13 mouse cellular contexts compared by ENCODE assay signal in the genomic region with DNA sequence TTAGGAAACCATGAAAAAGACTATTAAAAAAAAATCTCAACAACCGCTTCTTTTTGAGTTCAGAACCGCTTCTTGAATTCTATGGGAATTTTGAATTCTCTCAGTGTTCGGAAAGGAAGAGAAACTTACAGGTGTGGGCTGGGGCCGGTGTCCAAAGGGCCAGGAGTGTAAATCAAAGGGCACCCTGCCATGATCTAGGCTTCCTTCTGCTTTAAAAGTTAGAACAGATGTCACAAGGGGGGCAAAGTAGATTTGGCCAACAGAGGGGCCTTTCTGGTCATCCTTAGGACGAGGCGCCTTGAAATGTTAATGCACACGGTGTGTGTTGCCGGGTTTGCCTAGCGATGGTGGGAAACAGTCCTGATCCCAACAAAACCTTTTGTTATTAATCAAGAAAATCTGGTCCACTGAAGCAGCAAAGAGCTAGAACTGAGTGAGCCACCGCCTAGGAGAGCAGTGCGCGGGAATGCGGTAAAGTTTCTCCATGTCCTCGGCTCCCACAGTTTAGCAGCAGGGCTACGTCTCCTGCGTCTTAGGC. TPM values are rescaled to one million over a fixed set of nuclear protein-coding genes. Genes with fewer than 3 reads are reported as not detected.
DNase-seq lines count a peak whose midpoint lies in the region; ATAC-seq and TF ChIP-seq lines count a peak whose summit lies in the region.
"Had no signal": no experiment of that assay in that cellular context is flagged by ENCODE, and none has a peak within 500 bp of the region (broad histone marks: within the 10 kb centered on the region; RNA-seq: fewer than 3 reads in every experiment).

No protein-coding gene starts in this region.

- peak overlapping the region; percentile 11; the same call in 1 of the 2 replicates for H3K4me3 ChIP-seq in E14TG2a.4 (replicated peaks; ENCODE audit: low read length)
- no peak overlapping the region for H3K4me3 ChIP-seq in midbrain, embryonic 13.5 days (replicated peaks)
- no peak overlapping the region for H3K4me3 ChIP-seq in left cerebral cortex, adult 2 months
- H3K4me3 ChIP-seq: erythroblast, embryonic 14.5 days; liver, embryonic 13.5 days had no signal

- no peak overlapping the region for H3K9ac ChIP-seq in midbrain, embryonic 13.5 days (replicated peaks)
- H3K9ac ChIP-seq: liver, embryonic 13.5 days had no signal

- H3K4me1 ChIP-seq in E14TG2a.4 (replicated peaks; ENCODE audit: low read depth, low read length), result peaks cover 65% of the 10 kb centered on the region
- peaks cover 51% of the 10 kb centered on the region for H3K4me1 ChIP-seq in midbrain, embryonic 13.5 days (replicated peaks)

- no peaks in the 10 kb centered on the region for H3K36me3 ChIP-seq in E14TG2a.4 (ENCODE audit: insufficient read depth, low read length)
- H3K36me3 ChIP-seq in midbrain, embryonic 13.5 days, result no peaks in the 10 kb centered on the region
- H3K36me3 ChIP-seq: liver, embryonic 13.5 days had no signal

- intact Hi-C loops in left cerebral cortex, adult 2 months (cut with DNase I), result no loop called here

- H3K27ac ChIP-seq in midbrain, embryonic 13.5 days, result peak overlapping the region; percentile 80
- no peak overlapping the region for H3K27ac ChIP-seq in left cerebral cortex, adult 2 months
- H3K27ac ChIP-seq: kidney, postnatal 0 days; liver, embryonic 13.5 days had no signal

- 8% methylated on average over 16 of the region's 16 CpGs for WGBS in midbrain, embryonic 13.5 days

- peak; percentile 41; the same call in 1 of the 2 replicates for ATAC-seq in midbrain, embryonic 13.5 days

- 0 out of 2 replicates have a peak, but pooled peaks cover 4% of the 10 kb centered on the region for H3K9me3 ChIP-seq in E14TG2a.4 (ENCODE audit: low read length)
- no peaks in the 10 kb centered on the region for H3K9me3 ChIP-seq in midbrain, embryonic 13.5 days
- H3K9me3 ChIP-seq: liver, embryonic 13.5 days had no signal

- H3K27me3 ChIP-seq in E14TG2a.4 (ENCODE audit: insufficient read depth, low read length), result peaks cover 21% of the 10 kb centered on the region
- no peaks in the 10 kb centered on the region for H3K27me3 ChIP-seq in midbrain, embryonic 13.5 days
- H3K27me3 ChIP-seq: liver, embryonic 13.5 days had no signal

- peak; percentile 56 for DNase-seq in embryo, embryonic 10.5 days (ENCODE audit: low spot score)
- DNase-seq in forelimb bud, embryonic 11.5 days (ENCODE audit: low read depth, low spot score), result peak; percentile 28
- DNase-seq in cerebellum, postnatal 10 days, result no peak
- no peak for DNase-seq in gastrocnemius, postnatal 25 days
- DNase-seq in left cerebral cortex, adult 2 months (ENCODE audit: extremely low spot score in 1 of 2, low spot score in 2 of 2), result no peak
- DNase-seq: cerebellum, adult 9-10 months; heart, postnatal 4 days; liver, embryonic 13.5 days; thymus, adult 18-20 months had no signal

- H3K4me2 ChIP-seq in midbrain, embryonic 13.5 days (replicated peaks), result peak overlapping the region; percentile 28; the same call in 1 of the 2 replicates
- H3K4me2 ChIP-seq: liver, embryonic 13.5 days had no signal

- TF ChIP-seq CTCF in E14TG2a.4 (conservative IDR thresholded peaks at IDR 0.05; ENCODE audit: low read length), result no peak
- no peak for TF ChIP-seq CTCF in left cerebral cortex, adult 2 months (IDR thresholded peaks at IDR 0.05)

RNA-seq across cellular contexts. Expression of a gene that starts 28.4 kb away (rescaled TPM):
- polyA plus RNA-seq in midbrain, embryonic 13.5 days (2015; fragmentation: Nextera tagmentation; extraction: Ambion mirVana), result 161 and 178 TPM in 2 replicates
- total RNA-seq in gastrocnemius, postnatal 25 days (2021), result 1 to 10 TPM; 3.2 to 4.5 TPM
- total RNA-seq in left cerebral cortex, adult 2 months (2021), result 100 to 1,000 TPM; 140 to 167 TPM
- polyA plus RNA-seq: erythroblast, embryonic 14.5 days had no signal

Comparison
In these comparisons a context has a peak if more than half of its experiments do, and no peak if none do; other contexts are left out.
1. DNase-seq: peak in embryo, embryonic 10.5 days (single experiment) and forelimb bud, embryonic 11.5 days (single experiment); none in cerebellum, postnatal 10 days (0 of 2), gastrocnemius, postnatal 25 days (single experiment) and left cerebral cortex, adult 2 months (0 of 2).
2. RNA of a gene that starts 28.4 kb away (total RNA-seq): 140 to 167 TPM in left cerebral cortex, adult 2 months; 3.2 to 4.5 TPM in gastrocnemius, postnatal 25 days; every median in the first group is over 10 times any median in the second.